In the genomic region with DNA sequence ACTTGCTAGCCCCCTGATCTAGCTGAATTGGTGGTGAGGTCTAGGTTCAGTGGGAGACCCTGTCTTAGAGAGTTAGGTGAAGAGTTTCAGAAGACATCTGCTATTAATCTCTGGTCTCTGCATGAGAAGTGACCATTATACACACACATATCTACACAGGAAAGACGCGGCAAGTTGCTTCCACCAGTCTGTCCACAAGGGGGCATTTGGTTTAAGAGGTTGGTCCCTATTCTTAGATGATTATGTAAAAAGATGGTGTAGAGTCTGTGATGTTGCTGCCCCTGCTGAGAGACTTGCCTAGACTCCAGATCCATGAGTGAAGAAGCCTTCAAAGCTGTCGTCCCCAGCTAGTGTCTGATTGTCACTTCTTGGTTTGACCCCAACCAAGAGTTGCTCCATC, we compare ENCODE assay signal across 14 mouse cellular contexts.
DNase-seq lines count a peak whose midpoint lies in the region; ATAC-seq and TF ChIP-seq lines count a peak whose summit lies in the region.
"Had no signal": no experiment of that assay in that cellular context is flagged by ENCODE, and none has a peak within 500 bp of the region (broad histone marks: within the 10 kb centered on the region; RNA-seq: fewer than 3 reads in every experiment).

No protein-coding gene starts in this region.

- no peaks in the 10 kb centered on the region for H3K27me3 ChIP-seq in lung, embryonic 14.5 days (ENCODE audit: insufficient read depth, low read length)
- H3K27me3 ChIP-seq: forebrain, embryonic 15.5 days; heart, embryonic 13.5 days; hindbrain, embryonic 12.5 days had no signal

- no peaks in the 10 kb centered on the region for H3K9me3 ChIP-seq in lung, embryonic 14.5 days (ENCODE audit: low read depth, low read length)
- H3K9me3 ChIP-seq: forebrain, embryonic 15.5 days; heart, embryonic 13.5 days; hindbrain, embryonic 12.5 days had no signal

- no peaks in the 10 kb centered on the region for H3K4me1 ChIP-seq in lung, embryonic 14.5 days (ENCODE audit: insufficient read depth)
- H3K4me1 ChIP-seq: forebrain, embryonic 15.5 days; heart, embryonic 13.5 days; hindbrain, embryonic 12.5 days had no signal

- 84% methylated on average over 3 of the region's 3 CpGs for WGBS in lung, embryonic 14.5 days

- peak; percentile 16; the same call in 1 of the 2 replicates for TF ChIP-seq CTCF in gastrocnemius, adult 2 months (IDR thresholded peaks at IDR 0.05)
- peak; percentile 34; the same call in 1 of the 2 replicates for TF ChIP-seq CTCF in lung, embryonic 14.5 days (IDR thresholded peaks at IDR 0.05; ENCODE audit: low read depth)

- H3K4me2 ChIP-seq in lung, embryonic 14.5 days, result no peak overlapping the region
- H3K4me2 ChIP-seq: forebrain, embryonic 15.5 days; heart, embryonic 13.5 days; hindbrain, embryonic 12.5 days had no signal

- no peak for DNase-seq in gastrocnemius, adult 2 months
- no peak for DNase-seq in gastrocnemius, adult 8-10 months (ENCODE audit: low spot score in 2 of 2)
- peak; percentile 39 for DNase-seq in lung, embryonic 14.5 days
- DNase-seq in lung, postnatal 25 days (ENCODE audit: low spot score), result no peak
- DNase-seq in 3T3-L1 (ENCODE audit: low read depth, low spot score) (peak; percentile 39), ZHBTc4 (ENCODE audit: low read depth, low spot score) (peak; percentile 18)
- no peak for DNase-seq in ovary, postnatal 10 days (ENCODE audit: low spot score)
- no peak for DNase-seq in neural tube, embryonic 10.5 days (ENCODE audit: extremely low spot score, low spot score)
- DNase-seq: adrenal gland, postnatal 14 days; gastrocnemius, postnatal 14 days; kidney, adult 8-10 months had no signal

- H3K36me3 ChIP-seq in lung, embryonic 14.5 days (ENCODE audit: insufficient read depth), result no peaks in the 10 kb centered on the region
- H3K36me3 ChIP-seq: forebrain, embryonic 15.5 days; heart, embryonic 13.5 days; hindbrain, embryonic 12.5 days had no signal

- H3K9ac ChIP-seq in lung, embryonic 14.5 days, result no peak overlapping the region
- H3K9ac ChIP-seq: forebrain, embryonic 15.5 days; heart, embryonic 13.5 days; hindbrain, embryonic 12.5 days had no signal

- no peak overlapping the region for H3K27ac ChIP-seq in gastrocnemius, adult 2 months
- H3K27ac ChIP-seq in lung, embryonic 14.5 days (ENCODE audit: low read depth), result no peak overlapping the region
- H3K27ac ChIP-seq: forebrain, embryonic 15.5 days; heart, embryonic 13.5 days; hindbrain, embryonic 12.5 days had no signal

- no peak for ATAC-seq in lung, embryonic 14.5 days (ENCODE audit: insufficient read depth)
- ATAC-seq: forebrain, embryonic 15.5 days had no signal

- no peak overlapping the region for H3K4me3 ChIP-seq in gastrocnemius, adult 2 months
- no peak overlapping the region for H3K4me3 ChIP-seq in lung, embryonic 14.5 days (ENCODE audit: low read depth, low read length)
- H3K4me3 ChIP-seq: forebrain, embryonic 15.5 days; heart, embryonic 13.5 days; hindbrain, embryonic 12.5 days had no signal

- intact Hi-C loops in gastrocnemius, adult 2 months (cut with DNase I), result no loop called here

Comparison
In these comparisons a context has a peak if more than half of its experiments do, and no peak if none do; other contexts are left out.
1. DNase-seq: peak in lung, embryonic 14.5 days (single experiment), 3T3-L1 (single experiment) and ZHBTc4 (single experiment); none in gastrocnemius, adult 2 months (single experiment), gastrocnemius, adult 8-10 months (0 of 2), lung, postnatal 25 days (single experiment), ovary, postnatal 10 days (single experiment) and neural tube, embryonic 10.5 days (single experiment).